Mouse (Mus musculus): Measurements from ENCODE around the gene Grhpr.
"Not testable (repeated sequence)": the region's sequence is repeated elsewhere in the genome, so short reads cannot be mapped to it uniquely, and the experiment has no call there.

Gene Grhpr

DNA sequence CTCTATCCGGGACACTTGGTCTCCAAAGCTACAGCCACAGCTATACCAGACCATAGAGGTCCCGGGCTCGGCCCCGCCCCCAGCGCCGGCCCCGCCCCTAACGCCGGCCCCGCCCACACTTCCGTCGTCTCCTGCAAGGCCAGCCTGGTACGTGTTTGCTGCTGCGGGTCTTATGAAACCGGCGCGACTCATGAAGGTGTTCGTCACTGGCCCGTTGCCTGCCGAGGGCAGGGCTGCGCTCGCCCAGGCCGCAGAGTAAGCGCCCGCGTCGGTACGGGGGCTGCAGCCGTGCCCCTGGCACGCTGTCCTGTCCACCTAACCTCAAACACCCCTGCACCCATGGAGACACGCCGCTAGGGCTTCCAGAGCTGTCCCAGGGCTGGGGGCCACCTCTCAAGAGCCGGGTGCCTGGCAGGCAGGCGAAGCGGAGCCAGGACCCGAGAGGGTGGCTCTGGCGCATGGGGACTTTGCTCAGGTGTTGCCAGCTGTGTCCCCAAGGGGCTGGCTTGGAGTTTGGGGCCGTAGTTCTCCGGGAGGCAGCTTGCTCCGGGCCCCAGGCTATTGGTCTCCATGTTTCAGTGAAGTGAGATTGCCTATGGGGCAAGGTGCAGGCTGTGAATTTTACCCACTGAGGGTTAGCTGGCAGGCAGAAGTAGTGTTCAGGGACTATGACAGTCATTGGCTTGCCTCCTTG lies at the start of gene Grhpr:
Gene Grhpr (plus strand): TSS at position 116 of the 694 bp plus-strand sequence.
- peak; percentile 91 for DNase-seq (ENCODE audit: low read depth, low spot score)

DNA sequence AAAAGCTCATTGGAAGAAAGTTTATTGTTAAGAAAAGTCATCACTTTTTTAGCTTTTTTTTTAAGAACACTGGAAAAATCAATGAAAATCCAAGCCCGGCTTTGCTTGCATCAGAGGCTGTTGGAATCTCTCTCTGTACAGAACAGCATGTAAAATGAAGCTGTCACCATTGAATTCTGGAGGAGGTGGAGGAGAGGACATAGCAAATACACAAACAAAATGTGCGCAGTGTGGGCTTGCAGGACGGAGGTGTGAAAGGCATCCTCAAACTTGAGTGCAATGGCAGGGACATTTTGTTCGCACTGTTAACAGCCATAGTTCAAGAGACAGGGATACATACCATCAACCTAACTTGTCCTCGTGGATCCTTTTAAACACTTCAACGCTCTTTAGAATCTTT lies 49.5 kb upstream of the Grhpr start:
- no peak for DNase-seq (ENCODE audit: low read depth, low spot score)

- DNase-seq (ENCODE audit: low read depth, low spot score) = no peak
These were observed 42.5 kb upstream of the Grhpr start for GRCm38 (mm10) chr4:44938359-44939340.

DNA sequence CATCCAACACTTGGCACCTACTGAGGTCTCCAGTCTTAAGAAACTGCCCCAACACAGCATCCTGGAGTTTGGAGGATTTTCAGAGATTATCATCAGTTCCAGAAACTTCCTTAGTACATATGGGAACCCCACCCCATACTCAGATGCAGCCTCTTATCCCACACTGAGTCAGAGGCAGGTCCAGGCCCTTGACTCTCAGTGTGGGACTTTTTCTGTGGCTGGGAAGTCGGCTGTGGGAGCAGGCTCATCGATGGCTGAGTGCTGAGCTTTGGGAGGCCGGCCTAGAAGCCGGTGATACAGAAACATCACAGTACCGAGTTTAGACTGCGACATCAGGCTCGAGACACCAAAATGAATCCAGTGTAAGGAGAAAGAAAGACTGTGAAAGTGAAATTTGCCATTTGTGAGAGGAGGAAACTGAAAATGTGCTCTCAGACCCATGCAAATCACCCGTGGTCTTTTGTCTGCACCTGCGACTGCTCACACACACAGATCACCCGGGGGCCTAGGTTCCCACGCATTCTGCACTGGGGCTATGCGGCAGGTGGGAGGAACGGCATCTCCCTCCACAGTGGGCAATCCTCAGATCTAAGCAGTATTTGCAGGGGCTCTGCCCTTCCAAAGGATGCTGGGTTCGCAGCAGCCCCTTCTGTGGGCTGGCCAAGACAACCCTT lies 41.5 kb upstream of the Grhpr start:
- no peak for DNase-seq (ENCODE audit: low read depth, low spot score)

DNA sequence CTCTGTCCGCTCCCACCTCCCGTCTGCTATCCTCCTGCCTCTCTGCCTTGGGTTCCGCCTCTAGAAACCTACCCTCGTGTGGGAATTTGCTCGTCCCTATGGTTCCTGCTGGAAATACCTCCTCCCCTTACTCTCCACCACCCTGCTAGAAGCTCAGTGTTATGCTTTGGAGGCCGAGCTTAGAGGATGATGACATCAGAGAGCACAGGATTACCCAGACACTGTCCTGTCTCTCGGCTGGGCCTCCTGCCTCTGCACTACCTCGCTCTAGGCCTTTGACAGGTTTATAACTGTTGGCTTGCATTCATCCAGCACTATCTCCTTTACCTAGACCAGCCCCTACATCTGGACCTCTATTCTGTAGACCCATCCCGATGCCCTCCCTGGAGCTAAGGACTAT lies 40.9 kb upstream of the Grhpr start:
- no peak for DNase-seq (ENCODE audit: low read depth, low spot score)

GRCm38 (mm10) chr4:44942237-44942636 lies 39.0 kb upstream of the Grhpr start:
- DNase-seq (ENCODE audit: low read depth, low spot score) = no peak

DNA sequence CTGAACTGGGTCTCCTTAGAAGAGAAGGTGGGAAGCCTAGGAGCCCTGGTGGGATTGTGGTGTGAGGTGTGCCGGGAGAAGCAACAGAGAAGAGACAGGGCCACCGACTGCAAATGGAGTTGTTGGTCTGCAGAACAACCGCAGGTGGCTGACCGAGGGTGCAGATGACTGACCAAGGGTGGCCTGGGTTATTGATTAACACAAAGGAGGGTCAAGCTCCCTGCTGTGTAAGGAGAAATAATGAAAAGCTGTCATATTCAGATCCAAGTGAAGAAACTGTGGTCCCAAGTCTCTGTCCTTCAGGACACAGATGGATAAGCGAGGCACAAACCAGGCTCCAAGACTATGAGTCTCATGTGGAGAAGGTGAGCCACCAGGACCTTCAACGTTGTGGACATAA lies 37.7 kb upstream of the Grhpr start:
- no peak for DNase-seq (ENCODE audit: low read depth, low spot score)

DNA sequence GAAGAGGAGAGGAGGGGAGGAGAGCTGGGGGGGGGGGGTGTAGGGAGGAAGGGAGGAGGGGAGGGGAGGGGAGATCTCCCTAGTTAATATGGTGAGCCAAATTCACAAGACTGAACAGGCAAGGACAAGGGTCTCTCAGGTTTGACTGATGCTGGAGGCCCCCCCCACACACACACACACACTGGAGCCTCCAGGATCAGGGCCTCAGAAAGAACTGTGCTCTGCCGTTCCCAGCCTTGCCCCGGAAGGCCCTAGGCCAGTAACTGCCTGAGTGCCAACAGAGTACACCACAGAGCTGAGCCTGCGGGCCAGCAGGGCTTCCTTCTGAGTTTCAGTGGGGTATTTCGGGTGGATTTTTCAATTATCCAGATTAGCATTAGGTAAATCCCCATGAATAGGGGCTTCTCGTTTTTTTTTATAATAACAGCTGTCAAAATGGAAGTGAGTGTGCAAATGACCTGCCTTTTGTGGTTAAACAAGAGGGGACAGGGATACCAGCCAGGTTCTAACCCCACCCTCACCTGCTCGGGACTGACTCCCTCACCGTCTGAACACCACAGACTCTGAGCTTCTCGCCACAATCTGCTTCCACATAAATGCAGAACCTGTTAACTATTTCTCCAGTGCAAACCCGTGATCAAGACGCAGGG lies 36.6 kb upstream of the Grhpr start:
- DNase-seq (ENCODE audit: low read depth, low spot score) = no peak

DNA sequence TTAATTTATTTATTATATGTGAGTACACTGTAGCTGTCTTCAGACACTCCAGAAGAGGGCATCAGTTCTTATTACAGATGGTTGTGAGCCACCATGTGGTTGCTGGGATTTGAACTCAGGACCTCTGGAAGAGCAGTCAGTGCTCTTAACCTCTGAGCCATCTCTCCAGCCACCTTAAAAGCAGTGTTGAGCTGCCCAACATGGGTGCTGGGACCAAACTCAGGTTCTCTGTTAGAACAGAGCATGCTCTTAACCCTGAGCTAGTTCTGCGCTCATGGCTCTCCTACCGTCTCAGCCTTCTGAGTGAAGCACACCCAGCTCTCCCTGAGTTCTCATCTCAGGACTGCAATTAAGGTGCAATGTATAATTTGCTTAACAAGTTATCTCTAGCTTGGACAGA lies 35.1 kb upstream of the Grhpr start:
- DNase-seq (ENCODE audit: low read depth, low spot score) = not testable (repeated sequence)

- no peak for DNase-seq (ENCODE audit: low read depth, low spot score)
These were observed 33.7 kb upstream of the Grhpr start for GRCm38 (mm10) chr4:44947464-44947863.

- DNase-seq (ENCODE audit: low read depth, low spot score) = no peak
These were observed 32.9 kb upstream of the Grhpr start for GRCm38 (mm10) chr4:44948314-44948713.

GRCm38 (mm10) chr4:44953041-44953440 lies 28.2 kb upstream of the Grhpr start:
- DNase-seq (ENCODE audit: low read depth, low spot score) = no peak

GRCm38 (mm10) chr4:44958776-44959175 lies 22.4 kb upstream of the Grhpr start:
- no peak for DNase-seq (ENCODE audit: low read depth, low spot score)

GRCm38 (mm10) chr4:44959220-44959619 lies 22.0 kb upstream of the Grhpr start:
- no peak for DNase-seq (ENCODE audit: low read depth, low spot score)

DNA sequence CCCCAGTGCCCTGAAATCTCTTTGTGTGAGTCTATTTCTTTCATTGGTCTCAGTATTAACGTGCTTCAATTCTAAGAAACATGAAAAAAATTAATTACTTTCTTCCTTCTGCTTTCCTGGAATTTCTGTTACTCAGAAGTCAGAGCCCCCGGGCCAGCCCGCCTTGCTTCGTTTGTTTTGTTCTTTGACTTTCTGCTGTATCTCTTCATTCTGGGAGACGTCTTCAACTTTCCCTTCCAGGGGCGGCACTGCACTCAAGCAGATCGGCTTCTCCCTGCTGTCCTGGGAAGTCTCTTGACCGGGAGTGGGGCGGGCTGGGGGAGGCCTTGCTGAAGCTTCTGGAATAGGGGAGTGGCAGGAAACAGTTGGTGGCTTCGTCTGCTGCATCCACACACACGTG lies 18.0 kb upstream of the Grhpr start:
- peak; percentile 18 for DNase-seq (ENCODE audit: low read depth, low spot score)

GRCm38 (mm10) chr4:44965175-44965574 lies 16.0 kb upstream of the Grhpr start:
- DNase-seq (ENCODE audit: low read depth, low spot score) = no peak

- DNase-seq (ENCODE audit: low read depth, low spot score) = no peak
These were observed 15.5 kb upstream of the Grhpr start for GRCm38 (mm10) chr4:44965736-44966135.

DNA sequence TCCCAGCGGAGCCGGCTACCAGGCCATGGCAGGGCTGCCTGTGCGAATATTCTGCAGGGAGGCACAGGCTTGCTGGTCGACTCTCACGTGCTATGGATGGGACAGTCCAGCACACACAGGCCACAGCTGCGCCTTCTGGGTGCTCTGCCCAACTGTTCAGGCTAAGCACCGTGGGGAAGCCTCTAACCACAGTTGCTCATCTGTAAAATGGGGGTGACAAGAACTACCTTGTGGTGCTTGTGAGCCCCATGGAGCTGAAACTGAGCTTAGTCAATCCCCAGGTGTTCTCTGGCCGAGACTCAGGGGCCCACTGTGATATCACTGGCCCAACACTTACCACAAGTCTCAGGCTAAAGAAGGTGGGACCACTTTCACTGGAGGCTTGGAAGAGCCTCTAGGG lies 13.8 kb upstream of the Grhpr start:
- DNase-seq (ENCODE audit: low read depth, low spot score) = no peak

DNA sequence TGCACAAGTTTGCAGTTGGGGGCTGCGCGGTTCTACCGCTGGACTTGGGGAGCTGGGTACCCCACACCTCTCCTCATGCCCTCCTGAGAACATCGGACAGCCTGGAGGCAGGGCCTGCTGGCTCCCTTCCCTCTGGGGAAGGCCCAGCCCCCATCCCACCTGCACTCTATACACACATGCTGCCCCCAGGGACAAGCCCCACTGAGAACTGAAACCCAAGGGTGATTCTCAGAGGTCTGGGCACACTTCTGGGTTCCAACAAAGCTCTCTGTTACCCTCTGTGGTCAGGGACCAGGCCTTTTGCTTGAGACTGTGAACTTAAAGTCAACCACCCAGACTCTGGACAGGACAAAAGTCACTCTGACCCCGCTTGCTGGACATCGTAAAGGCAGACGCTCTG lies 11.1 kb upstream of the Grhpr start:
- no peak for DNase-seq (ENCODE audit: low read depth, low spot score)

- DNase-seq (ENCODE audit: low read depth, low spot score) = peak; percentile 78
These were observed 10.5 kb upstream of the Grhpr start for GRCm38 (mm10) chr4:44970612-44971110.

DNA sequence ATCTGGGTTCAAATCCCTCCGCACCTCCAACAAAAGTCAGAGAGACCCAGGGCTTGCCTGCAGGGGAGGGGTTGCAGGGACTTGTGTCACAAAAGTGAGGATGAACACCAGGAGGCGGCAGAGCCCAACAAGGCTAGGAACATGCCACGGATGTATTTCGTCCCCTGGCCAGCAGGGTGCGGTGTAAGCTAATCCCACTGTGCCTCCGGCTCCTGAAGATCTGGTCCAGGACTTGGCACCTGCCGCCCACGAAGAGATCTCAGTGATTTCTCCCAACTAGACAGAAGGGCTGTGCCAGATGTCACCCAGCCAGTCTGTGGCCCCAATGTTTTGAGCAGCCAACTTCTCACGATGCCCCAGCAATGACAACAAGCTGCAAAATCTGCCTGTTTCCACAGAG lies 7.7 kb upstream of the Grhpr start:
- peak; percentile 95 for DNase-seq (ENCODE audit: low read depth, low spot score)

DNA sequence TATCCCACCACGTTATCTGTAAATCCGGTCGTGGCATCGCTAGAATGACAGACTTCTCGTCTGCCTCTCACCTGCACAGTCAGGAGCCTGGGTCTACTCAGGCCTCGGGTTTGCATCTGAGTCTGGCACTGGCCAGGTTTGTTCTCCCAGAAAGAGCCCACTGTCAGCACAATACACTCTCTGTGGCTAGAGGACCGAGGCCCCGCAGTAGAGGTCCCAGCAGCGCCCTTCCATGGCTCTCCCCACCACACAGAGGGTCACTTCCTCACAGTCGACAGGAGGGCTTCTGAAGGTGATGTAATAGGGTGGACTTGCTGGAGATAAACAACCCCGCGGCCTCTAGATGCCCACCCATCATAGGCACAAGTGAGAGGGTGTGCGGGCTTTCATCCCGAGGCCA lies 7.3 kb upstream of the Grhpr start:
- DNase-seq (ENCODE audit: low read depth, low spot score) = no peak

Measured in CD4-positive, CD25-positive, alpha-beta regulatory T cell, adult 2 months (primary cell).